Mouse (Mus musculus): ENCODE data around the gene Syn3. TPM values are rescaled to one million over a fixed set of nuclear protein-coding genes. Genes with fewer than 3 reads are reported as not detected.

Syn3 gene
- polyA plus RNA-seq, 2 experiments, result 0.11 to 0.14 TPM

GRCm38 (mm10) chr10:86134848-86135247 is 363.8 kb downstream of the Syn3 start:
- TF ChIP-seq EP300 (IDR thresholded peaks at IDR 0.05; ENCODE audit: low read depth) (no peak), CTCF (IDR thresholded peaks at IDR 0.05; ENCODE audit: low read depth) (no peak)
- Histone ChIP-seq H3K4me2 (ENCODE audit: low read depth) (no peak overlapping the region), H3K36me3 (replicated peaks; ENCODE audit: control insufficient read depth, insufficient read depth, low read depth) (no peaks in the 10 kb centered on the region), H3K27ac (no peak overlapping the region), H3K4me1 (replicated peaks; ENCODE audit: control insufficient read depth in 2 of 2, insufficient read depth in 2 of 2, low read length in 1 of 2) (no peaks in the 10 kb centered on the region), H3K4me3 (ENCODE audit: insufficient read depth in 1 of 2, low read depth in 2 of 2, low read length in 2 of 2) (no peak overlapping the region), H3K9ac (replicated peaks) (no peak overlapping the region), H3K27me3 (ENCODE audit: control insufficient read depth, insufficient read depth, low read length) (no peaks in the 10 kb centered on the region), H3K9me3 (ENCODE audit: control insufficient read depth, low read length) (no peaks in the 10 kb centered on the region)
- ATAC-seq (ENCODE audit: insufficient read depth) (no peak), DNase-seq (ENCODE audit: low read depth in 3 of 3, low spot score in 3 of 3) (no peak)
- WGBS (ENCODE audit: insufficient replicate concordance), result 54% methylated on average over 6 of the region's 6 CpGs

GRCm38 (mm10) chr10:86134336-86134735 is 364.4 kb downstream of the Syn3 start:
- 75% methylated on average over 5 of the region's 5 CpGs for WGBS (ENCODE audit: insufficient replicate concordance)
- Histone ChIP-seq H3K27me3 (ENCODE audit: control insufficient read depth, insufficient read depth, low read length) (no peaks in the 10 kb centered on the region), H3K4me3 (ENCODE audit: insufficient read depth in 1 of 2, low read depth in 2 of 2, low read length in 2 of 2) (no peak overlapping the region), H3K9ac (replicated peaks) (no peak overlapping the region), H3K9me3 (ENCODE audit: control insufficient read depth, low read length) (no peaks in the 10 kb centered on the region), H3K27ac (no peak overlapping the region), H3K4me2 (ENCODE audit: low read depth) (no peak overlapping the region), H3K4me1 (replicated peaks; ENCODE audit: control insufficient read depth in 2 of 2, insufficient read depth in 2 of 2, low read length in 1 of 2) (no peaks in the 10 kb centered on the region), H3K36me3 (replicated peaks; ENCODE audit: control insufficient read depth, insufficient read depth, low read depth) (no peaks in the 10 kb centered on the region)
- no peak for TF ChIP-seq EP300 (IDR thresholded peaks at IDR 0.05; ENCODE audit: low read depth)
- no peak for TF ChIP-seq CTCF (IDR thresholded peaks at IDR 0.05; ENCODE audit: low read depth)
- DNase-seq (ENCODE audit: low read depth in 3 of 3, low spot score in 3 of 3) (no peak), ATAC-seq (ENCODE audit: insufficient read depth) (no peak)

- no peak overlapping the region for H3K9ac ChIP-seq (replicated peaks)
- no peak overlapping the region for H3K4me2 ChIP-seq (ENCODE audit: low read depth)
- no peak overlapping the region for H3K4me3 ChIP-seq (ENCODE audit: insufficient read depth in 1 of 2, low read depth in 2 of 2, low read length in 2 of 2)
- 64% methylated on average over 10 of the region's 10 CpGs for WGBS (ENCODE audit: insufficient replicate concordance)
- no peak for ATAC-seq (ENCODE audit: insufficient read depth)
- H3K36me3 ChIP-seq (replicated peaks; ENCODE audit: control insufficient read depth, insufficient read depth, low read depth), result no peaks in the 10 kb centered on the region
- H3K27ac ChIP-seq, result no peak overlapping the region
- no peak for DNase-seq (ENCODE audit: low read depth in 3 of 3, low spot score in 3 of 3)
- no peaks in the 10 kb centered on the region for H3K4me1 ChIP-seq (replicated peaks; ENCODE audit: control insufficient read depth in 2 of 2, insufficient read depth in 2 of 2, low read length in 1 of 2)
- H3K27me3 ChIP-seq (ENCODE audit: control insufficient read depth, insufficient read depth, low read length), result no peaks in the 10 kb centered on the region
- no peak for TF ChIP-seq CTCF (IDR thresholded peaks at IDR 0.05; ENCODE audit: low read depth)
- no peak for TF ChIP-seq EP300 (IDR thresholded peaks at IDR 0.05; ENCODE audit: low read depth)
- H3K9me3 ChIP-seq (ENCODE audit: control insufficient read depth, low read length), result no peaks in the 10 kb centered on the region
Observed at GRCm38 (mm10) chr10:86132420-86132956, 366.2 kb downstream of the Syn3 start.

- no peak for TF ChIP-seq CTCF (IDR thresholded peaks at IDR 0.05; ENCODE audit: low read depth)
- TF ChIP-seq EP300 (IDR thresholded peaks at IDR 0.05; ENCODE audit: low read depth), result no peak
- H3K27me3 ChIP-seq (ENCODE audit: control insufficient read depth, insufficient read depth, low read length), result no peaks in the 10 kb centered on the region
- H3K4me3 ChIP-seq (ENCODE audit: insufficient read depth in 1 of 2, low read depth in 2 of 2, low read length in 2 of 2), result no peak overlapping the region
- no peak overlapping the region for H3K4me2 ChIP-seq (ENCODE audit: low read depth)
- no peak overlapping the region for H3K9ac ChIP-seq (replicated peaks)
- no peaks in the 10 kb centered on the region for H3K4me1 ChIP-seq (replicated peaks; ENCODE audit: control insufficient read depth in 2 of 2, insufficient read depth in 2 of 2, low read length in 1 of 2)
- no peaks in the 10 kb centered on the region for H3K9me3 ChIP-seq (ENCODE audit: control insufficient read depth, low read length)
- DNase-seq (ENCODE audit: low read depth in 3 of 3, low spot score in 3 of 3), result no peak
- no peaks in the 10 kb centered on the region for H3K36me3 ChIP-seq (replicated peaks; ENCODE audit: control insufficient read depth, insufficient read depth, low read depth)
- WGBS (ENCODE audit: insufficient replicate concordance), result 67% methylated on average over 6 of the region's 6 CpGs
- no peak for ATAC-seq (ENCODE audit: insufficient read depth)
- H3K27ac ChIP-seq, result no peak overlapping the region
Observed at GRCm38 (mm10) chr10:86129046-86129445, 369.6 kb downstream of the Syn3 start.

- no peaks in the 10 kb centered on the region for H3K36me3 ChIP-seq (replicated peaks; ENCODE audit: control insufficient read depth, insufficient read depth, low read depth)
- no peaks in the 10 kb centered on the region for H3K4me1 ChIP-seq (replicated peaks; ENCODE audit: control insufficient read depth in 2 of 2, insufficient read depth in 2 of 2, low read length in 1 of 2)
- no peak for TF ChIP-seq CTCF (IDR thresholded peaks at IDR 0.05; ENCODE audit: low read depth)
- no peak for TF ChIP-seq EP300 (IDR thresholded peaks at IDR 0.05; ENCODE audit: low read depth)
- no peak overlapping the region for H3K9ac ChIP-seq (replicated peaks)
- H3K4me2 ChIP-seq (ENCODE audit: low read depth), result no peak overlapping the region
- H3K27me3 ChIP-seq (ENCODE audit: control insufficient read depth, insufficient read depth, low read length), result no peaks in the 10 kb centered on the region
- H3K27ac ChIP-seq, result no peak overlapping the region
- H3K4me3 ChIP-seq (ENCODE audit: insufficient read depth in 1 of 2, low read depth in 2 of 2, low read length in 2 of 2), result no peak overlapping the region
- ATAC-seq (ENCODE audit: insufficient read depth), result no peak
- no peak for DNase-seq (ENCODE audit: low read depth in 3 of 3, low spot score in 3 of 3)
- 65% methylated on average over 11 of the region's 11 CpGs for WGBS (ENCODE audit: insufficient replicate concordance)
- H3K9me3 ChIP-seq (ENCODE audit: control insufficient read depth, low read length), result no peaks in the 10 kb centered on the region
Observed at GRCm38 (mm10) chr10:86126478-86126877, 372.2 kb downstream of the Syn3 start.
